Mouse (Mus musculus) midbrain, embryonic 16.5 days (tissue): Measurements from ENCODE around the gene Nox3. TPM values are rescaled to one million over a fixed set of nuclear protein-coding genes. Genes with fewer than 3 reads are reported as not detected.

Source experiments
- ATAC-seq: fragments of 200-750 bp; cut with Nextera tagmentation; 2 replicates; pipeline ENCODE4 v1.8.0; 2017; ENCODE audit warnings: moderate TSS enrichment
- H3K27ac ChIP-seq: fragments of 300-500 bp; sonication (generic); 2 replicates; pipeline ENCODE4 v1.5.1; 2014; ENCODE audit warnings: mild to moderate bottlenecking, low read length, mixed read lengths
- H3K27me3 ChIP-seq: fragments of 300-500 bp; sonication (generic); 2 replicates; pipeline ENCODE4 v1.6.1; 2014; ENCODE audit warnings: low read depth, low read length, mixed read lengths; ENCODE audit not compliant: control insufficient read depth, insufficient read depth
- H3K36me3 ChIP-seq: fragments of 300-500 bp; sonication (generic); 2 replicates; pipeline ENCODE4 v1.6.1; 2014; ENCODE audit warnings: mild to moderate bottlenecking, low read length, moderate library complexity, mixed read lengths; ENCODE audit not compliant: control insufficient read depth, insufficient read depth
- H3K4me1 ChIP-seq: fragments of 300-500 bp; sonication (generic); 2 replicates; pipeline ENCODE4 v1.6.1; 2014; ENCODE audit warnings: mild to moderate bottlenecking, low read length, mixed read lengths; ENCODE audit not compliant: control insufficient read depth, insufficient read depth
- H3K4me2 ChIP-seq: fragments of 300-500 bp; sonication (generic); 2 replicates; pipeline ENCODE4 v1.6.1; 2014; ENCODE audit warnings: mild to moderate bottlenecking, low read length, mixed read lengths
- H3K4me3 ChIP-seq: fragments of 300-500 bp; sonication (generic); 2 replicates; pipeline ENCODE4 v1.5.1; 2014; ENCODE audit warnings: low read depth, mild to moderate bottlenecking, low read length, moderate library complexity, mixed read lengths
- H3K9ac ChIP-seq: fragments of 300-500 bp; sonication (generic); 2 replicates; pipeline ENCODE4 v1.6.1; 2014; ENCODE audit warnings: low read depth, low read length, mixed read lengths
- H3K9me3 ChIP-seq: fragments of 300-500 bp; sonication (generic); replicated peaks from 2 replicates; pipeline ENCODE4 v1.6.1; 2014; ENCODE audit warnings: mild to moderate bottlenecking, low read length, mixed read lengths; ENCODE audit not compliant: control insufficient read depth, poor library complexity, severe bottlenecking
- WGBS: fragments of 180-500 bp; shearing (Covaris S2); extraction: QIAGEN DNeasy Blood & Tissue Kit; methylation state at CpG from one replicate; pipeline ENCODE4 v1.1.7; 2014; 5-methylcytosine and 5-hydroxymethylcytosine counted together
- polyA plus RNA-seq: library from polyadenylated mRNA; unstranded; fragments of >200 nt; fragmentation: Nextera tagmentation; extraction: Ambion mirVana; gene quantifications from 2 replicates; pipeline ENCODE4 v1.2.1, GENCODE M21; 2015

Gene Nox3
- polyA plus RNA-seq, 1 experiment from 2014 or later, result not detected

- ATAC-seq, result no peak
- H3K9ac ChIP-seq, result no peak overlapping the region
- 75% methylated on average over 1 of the region's 1 CpGs for WGBS
Measured at GRCm38 (mm10) chr17:3597130-3597529, 98.9 kb downstream of the Nox3 start.

More at GRCm38 (mm10) chr17:3597130-3597529, 98.9 kb downstream of the Nox3 start:
- Histone ChIP-seq H3K36me3 (no peaks in the 10 kb centered on the region), H3K4me1 (no peaks in the 10 kb centered on the region), H3K4me3 (no peak overlapping the region), H3K9me3 (no peaks in the 10 kb centered on the region), H3K27me3 (no peaks in the 10 kb centered on the region), H3K27ac (no peak overlapping the region), H3K4me2 (no peak overlapping the region)

Other genes starting within 250 kb of the Nox3 start
- gene Cldn20, start 163.7 kb downstream of the Nox3 start, polyA plus RNA-seq, result 0.30 TPM in 1 of 2 replicates, not detected in the other
- 12.1 and 12.6 TPM in 2 replicates for gene Tfb1m, start 138.5 kb downstream of the Nox3 start, polyA plus RNA-seq